Mouse (Mus musculus): ENCODE measurements around the gene Nkpd1. TPM values are rescaled to one million over a fixed set of nuclear protein-coding genes. Genes with fewer than 3 reads are reported as not detected.

Nkpd1 gene
- polyA plus RNA-seq, 1 experiment, result 0.06 TPM

DNA sequence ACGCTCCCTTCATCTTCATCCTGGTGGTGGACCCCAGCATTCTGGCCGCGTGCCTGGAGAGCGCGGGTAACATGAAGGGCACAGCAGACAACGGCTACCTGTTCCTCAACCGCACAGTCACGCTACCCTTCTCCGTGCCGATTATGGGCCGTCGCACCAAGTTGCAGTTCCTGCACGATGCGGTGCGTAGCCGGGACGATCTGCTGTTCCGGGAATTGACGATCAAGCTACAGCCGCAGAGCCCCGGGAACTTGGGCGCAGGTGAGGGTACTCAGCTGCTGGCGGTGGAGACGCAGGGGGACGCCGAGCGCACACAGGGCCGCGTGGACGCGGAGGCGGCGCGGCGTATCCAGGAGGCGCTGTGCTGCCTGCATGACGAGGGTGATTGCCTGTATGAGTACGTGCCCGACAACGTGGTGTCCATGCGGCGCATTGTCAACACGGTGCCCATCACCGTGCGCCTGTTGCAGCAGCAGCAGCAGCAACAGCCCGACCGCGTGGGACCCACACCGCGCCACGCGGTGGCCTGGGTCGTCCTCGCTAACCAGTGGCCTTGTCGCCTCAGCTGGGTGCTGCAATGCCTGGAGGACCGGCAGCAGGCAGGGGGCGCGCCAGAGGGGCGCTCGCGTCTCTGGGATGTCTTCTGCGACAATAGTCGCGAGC lies 6.2 kb downstream of the Nkpd1 start:
- Histone ChIP-seq H3K79me2 (ENCODE audit: control insufficient read depth, insufficient read depth) (no peaks in the 10 kb centered on the region), H3K27me3 (ENCODE audit: control insufficient read depth, insufficient read depth, insufficient read length) (peaks cover 56% of the 10 kb centered on the region), H3K4me2 (ENCODE audit: low read depth) (no peak overlapping the region)

DNA sequence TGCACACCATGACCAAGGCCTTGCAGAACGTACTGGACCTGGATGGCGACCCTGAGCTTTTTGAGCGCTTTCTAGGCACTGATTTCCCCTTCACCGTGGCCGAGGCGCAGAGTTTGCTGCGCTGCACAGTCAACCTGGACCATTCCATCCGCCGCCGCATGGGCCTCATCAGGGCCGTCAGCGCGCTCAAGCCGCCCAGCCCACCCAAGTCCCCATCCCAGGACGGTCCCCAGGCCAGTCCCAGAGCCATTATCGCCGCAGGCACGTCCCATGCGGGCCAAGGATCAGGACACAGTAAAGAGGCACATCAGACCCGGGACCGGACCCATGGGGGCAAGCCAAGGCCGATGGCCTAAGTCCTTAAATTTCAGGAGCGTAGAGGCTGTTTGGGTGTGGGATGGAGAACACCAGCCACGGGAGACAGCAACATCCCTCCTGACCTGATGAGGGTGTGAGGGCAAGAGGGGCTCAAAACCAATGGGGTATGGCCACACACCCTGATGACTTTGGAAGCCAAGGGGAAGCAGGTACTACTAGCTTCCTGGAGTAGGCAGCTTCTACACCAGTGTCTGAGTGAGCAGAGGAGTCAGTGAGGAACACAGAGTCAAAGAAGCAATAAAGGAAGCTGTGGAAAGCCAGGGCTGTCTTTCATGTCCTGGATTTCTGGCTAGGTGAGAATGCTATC lies 6.9 kb downstream of the Nkpd1 start:
- H3K27me3 ChIP-seq (ENCODE audit: control insufficient read depth, insufficient read depth, insufficient read length), result peaks cover 50% of the 10 kb centered on the region
- no peak overlapping the region for H3K4me3 ChIP-seq
- no peak overlapping the region for H3ac ChIP-seq (ENCODE audit: control insufficient read depth, insufficient read length)
- H3K4me2 ChIP-seq (ENCODE audit: low read depth), result no peak overlapping the region
- H3K79me2 ChIP-seq (ENCODE audit: control insufficient read depth, insufficient read depth), result no peaks in the 10 kb centered on the region
- TF ChIP-seq MYOD1 (IDR thresholded peaks at IDR 0.05; ENCODE audit: control insufficient read depth in 1 of 3, insufficient read length in 2 of 3, low read depth in 2 of 3) (no peak), REST (IDR thresholded peaks at IDR 0.05; ENCODE audit: insufficient read depth, insufficient read length) (no peak), POLR2AphosphoS2 (IDR thresholded peaks at IDR 0.05; ENCODE audit: insufficient read length, low read depth) (no peak), CEBPB (IDR thresholded peaks at IDR 0.05; ENCODE audit: insufficient read depth, poor library complexity, severe bottlenecking) (no peak), MAX (IDR thresholded peaks at IDR 0.05; ENCODE audit: low read depth) (no peak), TCF12 (IDR thresholded peaks at IDR 0.05; ENCODE audit: insufficient read depth, poor library complexity, severe bottlenecking) (no peak), TCF3 (IDR thresholded peaks at IDR 0.05; ENCODE audit: insufficient read length, low read depth) (no peak), POLR2A (IDR thresholded peaks at IDR 0.05; ENCODE audit: insufficient read length, low read depth) (no peak), SRF (IDR thresholded peaks at IDR 0.05; ENCODE audit: control insufficient read depth, insufficient read length, low read depth) (no peak), USF1 (IDR thresholded peaks at IDR 0.05; ENCODE audit: low read depth) (no peak), MYOG (IDR thresholded peaks at IDR 0.05; ENCODE audit: control insufficient read depth in 1 of 3, insufficient read depth in 1 of 3, insufficient read length in 2 of 3, low read depth in 2 of 3) (no peak), E2F4 (IDR thresholded peaks at IDR 0.05; ENCODE audit: insufficient read depth) (no peak)
- H3K36me3 ChIP-seq (ENCODE audit: control insufficient read depth, insufficient read depth), result no peaks in the 10 kb centered on the region

More for the DNA sequence above, 6.2 kb downstream of the Nkpd1 start:
- no peak for TF ChIP-seq TCF12 (IDR thresholded peaks at IDR 0.05; ENCODE audit: insufficient read depth, poor library complexity, severe bottlenecking)
- TF ChIP-seq CEBPB (IDR thresholded peaks at IDR 0.05; ENCODE audit: insufficient read depth, poor library complexity, severe bottlenecking), result no peak
- no peak for TF ChIP-seq MYOG (IDR thresholded peaks at IDR 0.05; ENCODE audit: control insufficient read depth in 1 of 3, insufficient read depth in 1 of 3, insufficient read length in 2 of 3, low read depth in 2 of 3)
- peak; percentile 57 for TF ChIP-seq POLR2AphosphoS2 (IDR thresholded peaks at IDR 0.05; ENCODE audit: insufficient read length, low read depth)
- no peak for TF ChIP-seq SRF (IDR thresholded peaks at IDR 0.05; ENCODE audit: control insufficient read depth, insufficient read length, low read depth)
- TF ChIP-seq TCF3 (IDR thresholded peaks at IDR 0.05; ENCODE audit: insufficient read length, low read depth), result no peak
- TF ChIP-seq MYOD1 (IDR thresholded peaks at IDR 0.05; ENCODE audit: control insufficient read depth in 1 of 3, insufficient read length in 2 of 3, low read depth in 2 of 3), result peak in 1 of 3 experiments; percentile 10
- no peak for TF ChIP-seq USF1 (IDR thresholded peaks at IDR 0.05; ENCODE audit: low read depth)
- TF ChIP-seq E2F4 (IDR thresholded peaks at IDR 0.05; ENCODE audit: insufficient read depth), result no peak
- TF ChIP-seq POLR2A (IDR thresholded peaks at IDR 0.05; ENCODE audit: insufficient read length, low read depth), result no peak
- TF ChIP-seq MAX (IDR thresholded peaks at IDR 0.05; ENCODE audit: low read depth), result no peak
- TF ChIP-seq REST (IDR thresholded peaks at IDR 0.05; ENCODE audit: insufficient read depth, insufficient read length), result no peak
- H3ac ChIP-seq (ENCODE audit: control insufficient read depth, insufficient read length), result no peak overlapping the region
- H3K36me3 ChIP-seq (ENCODE audit: control insufficient read depth, insufficient read depth), result no peaks in the 10 kb centered on the region
- H3K4me3 ChIP-seq, result no peak overlapping the region

DNA sequence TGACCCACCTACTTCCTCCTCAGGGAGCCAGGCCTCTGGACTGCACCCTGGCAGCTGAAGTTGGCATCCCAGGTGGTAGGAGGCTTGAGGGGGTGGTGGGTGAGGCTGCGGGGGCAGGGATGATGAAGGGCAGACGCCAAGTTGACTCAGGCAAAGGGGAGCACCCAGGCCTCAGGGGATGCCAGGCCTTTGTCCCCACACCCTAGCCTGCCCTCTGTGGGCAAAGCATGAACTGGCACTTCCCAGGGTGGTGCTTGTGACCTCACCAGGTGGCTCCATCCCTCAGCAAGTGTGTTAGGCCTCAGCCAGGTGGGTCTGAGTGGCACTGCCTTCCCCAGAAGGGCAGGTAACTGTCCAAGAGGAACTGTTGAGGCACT lies 7.5 kb downstream of the Nkpd1 start:
- H3K4me2 ChIP-seq (ENCODE audit: low read depth), result no peak overlapping the region
- no peaks in the 10 kb centered on the region for H3K79me2 ChIP-seq (ENCODE audit: control insufficient read depth, insufficient read depth)
- no peak overlapping the region for H3ac ChIP-seq (ENCODE audit: control insufficient read depth, insufficient read length)
- TF ChIP-seq USF1 (IDR thresholded peaks at IDR 0.05; ENCODE audit: low read depth) (no peak), POLR2A (IDR thresholded peaks at IDR 0.05; ENCODE audit: insufficient read length, low read depth) (no peak), POLR2AphosphoS2 (IDR thresholded peaks at IDR 0.05; ENCODE audit: insufficient read length, low read depth) (peak; percentile 58), CEBPB (IDR thresholded peaks at IDR 0.05; ENCODE audit: insufficient read depth, poor library complexity, severe bottlenecking) (no peak), MYOD1 (IDR thresholded peaks at IDR 0.05; ENCODE audit: control insufficient read depth in 1 of 3, insufficient read length in 2 of 3, low read depth in 2 of 3) (no peak), REST (IDR thresholded peaks at IDR 0.05; ENCODE audit: insufficient read depth, insufficient read length) (no peak), E2F4 (IDR thresholded peaks at IDR 0.05; ENCODE audit: insufficient read depth) (no peak)
- H3K4me3 ChIP-seq, result no peak overlapping the region
- H3K36me3 ChIP-seq (ENCODE audit: control insufficient read depth, insufficient read depth), result no peaks in the 10 kb centered on the region
- H3K27me3 ChIP-seq (ENCODE audit: control insufficient read depth, insufficient read depth, insufficient read length), result peaks cover 45% of the 10 kb centered on the region

DNA sequence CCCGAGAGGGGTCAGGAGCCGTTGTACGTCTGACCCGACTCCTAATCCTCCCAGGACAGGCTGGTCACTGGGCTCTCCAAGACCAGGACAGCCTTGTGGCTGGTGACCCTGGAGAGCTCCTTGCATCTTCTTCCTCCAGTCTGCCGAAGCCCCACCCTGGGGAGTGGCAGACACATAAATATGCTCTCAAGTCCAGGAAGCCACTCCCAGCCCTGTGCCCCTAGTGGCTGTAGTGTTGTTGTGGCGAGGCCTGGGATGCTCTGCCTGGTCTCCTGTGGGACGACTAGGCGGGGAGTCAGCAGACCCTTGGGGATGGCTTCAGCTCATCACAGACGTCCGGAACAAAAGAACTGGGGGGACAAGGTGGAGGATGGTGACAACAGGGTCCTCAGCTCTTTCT lies 13.4 kb downstream of the Nkpd1 start:
- Histone ChIP-seq H3K36me3 (ENCODE audit: control insufficient read depth, insufficient read depth) (no peaks in the 10 kb centered on the region), H3K4me3 (no peak overlapping the region), H3ac (ENCODE audit: control insufficient read depth, insufficient read length) (no peak overlapping the region), H3K4me2 (ENCODE audit: low read depth) (no peak overlapping the region), H3K27me3 (ENCODE audit: control insufficient read depth, insufficient read depth, insufficient read length) (no peaks in the 10 kb centered on the region), H3K79me2 (ENCODE audit: control insufficient read depth, insufficient read depth) (no peaks in the 10 kb centered on the region)
- TF ChIP-seq CEBPB (IDR thresholded peaks at IDR 0.05; ENCODE audit: insufficient read depth, poor library complexity, severe bottlenecking), result no peak
- no peak for TF ChIP-seq E2F4 (IDR thresholded peaks at IDR 0.05; ENCODE audit: insufficient read depth)
- TF ChIP-seq TCF12 (IDR thresholded peaks at IDR 0.05; ENCODE audit: insufficient read depth, poor library complexity, severe bottlenecking), result no peak
- no peak for TF ChIP-seq TCF3 (IDR thresholded peaks at IDR 0.05; ENCODE audit: insufficient read length, low read depth)
- TF ChIP-seq POLR2A (IDR thresholded peaks at IDR 0.05; ENCODE audit: insufficient read length, low read depth), result no peak
- TF ChIP-seq REST (IDR thresholded peaks at IDR 0.05; ENCODE audit: insufficient read depth, insufficient read length), result no peak
- TF ChIP-seq USF1 (IDR thresholded peaks at IDR 0.05; ENCODE audit: low read depth), result no peak
- no peak for TF ChIP-seq MAX (IDR thresholded peaks at IDR 0.05; ENCODE audit: low read depth)
- no peak for TF ChIP-seq MYOD1 (IDR thresholded peaks at IDR 0.05; ENCODE audit: control insufficient read depth in 1 of 3, insufficient read length in 2 of 3, low read depth in 2 of 3)
